Mouse (Mus musculus) urinary bladder, adult 2 months (tissue): ENCODE data around the gene Tmco4. TPM values are rescaled to one million over a fixed set of nuclear protein-coding genes. Genes with fewer than 3 reads are reported as not detected.

Experiments
- DNase-seq: peaks from one replicate; pipeline ENCODE4 v3.0.0; 2022; ENCODE audit warnings: low spot score
- polyA plus RNA-seq: library from polyadenylated mRNA; depleted of rRNA; stranded (reverse); fragments of >200 nt; gene quantifications from 2 replicates; pipeline ENCODE4 v1.2.3, GENCODE M21; 2012

Gene Tmco4
- polyA plus RNA-seq, 1 experiment: 28.8 TPM

DNA sequence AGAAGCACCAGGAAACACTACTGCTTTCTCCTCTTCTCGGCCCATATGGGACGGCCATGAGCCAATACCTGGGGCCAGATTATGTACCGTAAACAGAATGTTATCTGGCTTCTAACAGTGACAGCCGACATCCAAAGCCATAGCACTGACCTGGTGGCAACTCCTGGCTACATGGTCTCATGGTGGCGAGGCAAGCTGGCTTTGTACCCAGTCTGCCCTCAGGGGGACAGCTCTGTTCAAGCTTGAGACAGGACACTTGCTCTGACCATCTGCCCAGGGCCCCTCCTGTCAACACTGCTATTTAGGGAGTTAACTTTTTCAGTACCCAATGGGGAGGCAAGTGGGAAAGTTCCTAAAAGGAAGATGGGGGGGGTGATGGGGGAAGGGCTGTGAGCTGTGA, 84.6 kb downstream of the Tmco4 start:
- no peak for DNase-seq

DNA sequence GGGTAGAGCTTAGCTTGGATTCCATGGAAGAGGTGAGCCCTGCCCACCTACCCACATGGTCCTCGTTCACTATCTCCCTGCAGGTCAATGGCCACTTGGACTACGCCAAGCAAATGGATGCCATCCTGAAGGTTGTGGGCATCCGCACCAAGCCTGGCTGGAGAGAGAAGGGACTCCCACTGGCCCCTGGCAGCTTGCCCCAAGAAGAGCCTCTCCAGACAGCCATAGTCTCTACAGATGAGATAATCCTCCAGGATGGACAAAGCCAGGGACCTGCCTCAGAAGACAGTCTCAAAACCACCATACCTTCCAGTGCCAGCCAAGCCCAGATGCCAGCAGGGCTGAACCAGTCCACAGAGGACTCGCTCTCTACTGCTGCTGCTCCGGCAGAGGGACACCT, 85.3 kb downstream of the Tmco4 start:
- DNase-seq: no peak

DNA sequence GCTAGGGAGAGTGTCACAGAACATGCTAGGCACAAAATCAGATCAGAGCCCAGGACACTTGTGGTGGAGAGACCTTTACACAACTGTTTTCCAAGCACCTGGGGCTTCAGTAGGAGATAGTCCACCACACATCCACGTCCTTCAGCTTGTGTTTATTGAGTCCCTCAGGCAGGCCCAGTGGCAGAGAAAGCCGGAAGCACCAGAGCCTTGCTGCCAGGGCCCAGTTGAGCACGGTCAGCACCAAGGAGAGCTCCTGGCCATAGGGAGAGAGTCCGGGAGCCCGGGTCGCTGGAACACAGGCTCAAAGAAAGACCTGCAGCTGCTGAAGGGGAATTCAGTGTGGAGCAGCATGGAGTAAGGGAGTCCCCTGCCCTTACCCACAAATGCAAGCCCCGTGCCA, 86.9 kb downstream of the Tmco4 start:
- DNase-seq: no peak

DNA sequence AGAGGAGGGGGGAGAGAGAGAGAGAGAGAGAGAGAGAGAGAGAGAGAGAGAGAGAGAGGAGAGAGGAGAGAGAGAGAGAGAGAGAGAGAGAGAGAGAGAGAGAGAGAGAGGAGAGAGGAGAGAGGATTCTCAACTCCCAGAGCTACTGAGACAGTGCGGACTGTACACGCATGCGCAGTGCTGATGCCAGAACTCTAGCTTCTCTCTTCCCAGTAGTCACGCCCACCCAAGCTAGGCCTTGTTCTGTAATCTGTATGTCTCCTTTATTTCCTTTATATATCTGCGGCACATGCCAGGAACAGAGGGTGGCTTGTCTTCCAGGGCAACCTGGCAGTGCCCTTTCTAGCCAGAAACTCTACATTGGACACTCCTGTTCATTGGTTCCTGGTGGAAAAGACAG, 92.1 kb downstream of the Tmco4 start:
- no peak for DNase-seq

DNA sequence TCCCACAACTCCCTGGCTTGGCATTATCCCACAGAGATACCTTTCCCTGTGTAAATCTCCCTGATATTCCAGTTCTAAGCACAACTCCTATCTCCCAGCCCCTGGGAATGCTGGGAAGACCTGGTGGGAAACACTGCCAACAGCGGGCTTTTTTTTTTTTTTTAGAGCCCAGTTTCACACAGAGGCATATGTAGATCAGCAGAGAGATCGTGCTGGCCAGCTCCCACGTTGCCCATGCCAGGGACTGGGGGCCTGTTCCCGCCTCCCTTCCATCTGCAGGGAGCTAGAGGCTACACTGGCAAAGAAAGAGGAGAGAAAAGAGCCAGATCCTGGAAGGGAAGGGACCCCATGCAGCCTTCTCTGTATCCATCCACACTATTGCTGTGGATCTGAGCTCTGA, 95.6 kb downstream of the Tmco4 start:
- no peak for DNase-seq

DNA sequence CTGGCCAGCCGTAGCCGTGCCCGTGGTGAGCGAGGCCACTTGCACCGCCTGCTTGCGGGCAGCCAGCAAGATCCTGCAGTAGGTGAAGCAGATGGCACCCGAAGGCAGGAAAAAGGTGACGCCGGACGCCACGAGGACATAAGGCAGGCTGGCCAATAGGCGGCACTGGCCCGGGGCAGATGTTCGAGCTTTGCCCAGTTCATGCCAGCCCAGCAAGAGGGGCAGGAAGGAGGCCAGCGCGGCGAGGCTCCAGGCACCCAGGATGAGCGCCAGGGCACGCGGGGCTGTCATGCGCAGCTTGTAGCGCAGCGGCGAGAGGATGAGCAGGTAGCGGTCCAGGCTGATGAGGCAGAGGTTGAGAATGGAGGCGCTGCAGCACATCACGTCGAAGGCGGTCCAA, 101.4 kb downstream of the Tmco4 start:
- DNase-seq: no peak

DNA sequence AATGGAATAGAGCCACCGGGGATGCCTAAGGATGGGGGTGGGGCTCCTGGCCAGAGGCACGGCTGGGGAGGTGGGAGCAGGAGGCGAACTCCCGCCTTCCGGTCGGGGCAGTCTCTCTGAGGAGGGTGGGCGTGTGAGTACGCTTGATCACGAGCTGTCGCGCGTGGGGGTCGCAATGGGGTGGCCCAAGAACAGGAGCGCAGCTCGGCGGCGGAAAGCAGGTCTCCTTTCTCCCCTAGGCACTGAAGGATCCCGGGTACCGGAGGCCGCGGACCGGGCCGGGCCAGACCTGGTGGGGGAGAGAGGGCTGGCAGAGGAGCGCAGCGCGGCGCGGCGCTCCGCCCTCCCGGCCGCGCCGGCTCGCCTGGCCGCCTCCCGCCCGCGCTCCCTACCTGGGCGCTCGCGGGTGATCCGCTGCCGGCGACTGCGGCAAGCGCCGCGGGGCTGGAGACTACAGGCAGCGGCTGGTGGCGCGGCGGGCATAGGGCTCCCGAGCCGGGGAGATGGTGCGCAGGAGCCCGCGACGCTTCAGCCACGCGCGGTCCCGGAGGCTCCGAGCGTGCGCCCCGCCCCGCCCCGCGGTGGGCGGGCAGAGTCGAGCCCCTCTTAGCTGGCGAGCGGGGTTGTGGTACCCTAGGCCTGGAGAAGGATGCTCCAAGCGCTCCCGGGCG, 102.5 kb downstream of the Tmco4 start, which contains the start of gene Htr6:
Gene Htr6 (minus strand): TSS at position 530 of the 671 bp plus-strand sequence.
- no peak for DNase-seq

DNA sequence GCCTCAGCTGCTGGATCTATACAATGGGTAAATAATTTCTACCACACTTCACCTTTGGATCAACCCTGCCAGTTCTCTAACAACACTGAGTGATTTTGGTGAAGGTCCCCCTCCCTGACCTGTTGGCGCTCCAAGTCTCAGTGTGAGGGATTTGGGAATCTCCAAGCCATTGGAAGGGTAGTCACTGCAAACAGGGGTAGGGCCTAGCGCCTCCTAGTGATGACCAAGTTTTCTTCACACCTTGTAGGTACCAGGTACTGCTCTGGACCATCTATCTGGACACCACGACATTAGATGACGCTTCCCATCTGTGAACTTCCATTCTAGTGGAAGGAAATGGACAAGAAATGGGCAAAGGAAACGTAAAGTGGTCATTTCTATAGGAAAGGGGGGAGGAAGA, 103.2 kb downstream of the Tmco4 start:
- DNase-seq: no peak

DNA sequence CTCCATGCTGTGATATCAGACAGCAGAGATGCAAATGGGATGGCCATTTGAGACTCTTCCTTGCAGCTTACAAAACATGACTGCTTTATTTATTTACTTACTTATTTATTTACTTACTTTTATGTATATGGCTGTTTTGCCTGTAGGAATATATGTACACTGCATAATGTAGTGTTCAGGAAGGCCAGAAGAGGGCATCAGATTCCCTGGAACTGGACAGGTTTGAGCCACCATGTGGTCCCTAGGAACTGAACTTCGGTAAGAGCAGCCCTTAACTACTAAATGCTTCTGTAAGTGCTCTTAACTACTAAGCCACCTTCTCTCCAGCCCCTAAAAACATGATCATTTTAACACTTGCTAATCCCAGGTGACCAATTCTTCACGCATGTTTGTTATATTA, 105.6 kb downstream of the Tmco4 start:
- DNase-seq: no peak

DNA sequence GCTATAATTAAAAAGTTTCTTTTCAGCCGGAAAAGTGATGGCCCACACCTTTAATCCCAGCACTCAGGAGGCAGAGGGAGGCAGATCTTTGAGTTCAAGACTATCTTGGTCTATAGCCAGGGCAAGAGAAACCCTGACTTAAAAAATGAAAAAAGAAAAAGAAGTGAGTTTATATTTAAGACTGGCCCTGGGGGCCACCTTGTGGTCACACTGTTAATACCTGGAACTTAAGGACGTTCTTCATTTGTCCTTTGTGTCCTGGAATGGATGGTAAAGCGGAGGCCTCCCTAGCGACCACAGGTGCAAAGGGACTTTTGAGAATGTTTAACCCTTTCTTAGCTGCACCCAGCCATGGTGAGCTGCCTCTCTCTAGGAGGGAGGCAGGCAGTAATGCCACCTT, 106.0 kb downstream of the Tmco4 start:
- no peak for DNase-seq

DNA sequence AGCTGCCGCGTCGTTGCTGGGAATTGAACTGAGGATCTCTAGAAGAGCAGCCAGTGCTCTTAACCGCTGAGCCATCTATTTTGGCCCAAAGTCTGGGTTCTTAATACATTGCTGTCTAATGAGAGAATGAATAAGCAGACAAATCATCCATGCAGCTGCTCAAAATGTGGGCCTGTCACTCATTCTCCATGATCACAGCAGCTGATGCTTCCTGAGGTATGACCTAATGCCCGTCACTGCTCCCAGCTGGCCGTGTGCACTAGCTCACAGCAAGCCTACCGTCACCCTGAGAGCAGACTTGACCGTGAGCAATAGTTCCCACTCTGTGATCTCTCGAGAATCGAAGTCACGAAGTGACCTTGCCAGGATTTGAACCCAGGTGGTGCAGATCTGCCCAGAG, 106.8 kb downstream of the Tmco4 start:
- no peak for DNase-seq

DNA sequence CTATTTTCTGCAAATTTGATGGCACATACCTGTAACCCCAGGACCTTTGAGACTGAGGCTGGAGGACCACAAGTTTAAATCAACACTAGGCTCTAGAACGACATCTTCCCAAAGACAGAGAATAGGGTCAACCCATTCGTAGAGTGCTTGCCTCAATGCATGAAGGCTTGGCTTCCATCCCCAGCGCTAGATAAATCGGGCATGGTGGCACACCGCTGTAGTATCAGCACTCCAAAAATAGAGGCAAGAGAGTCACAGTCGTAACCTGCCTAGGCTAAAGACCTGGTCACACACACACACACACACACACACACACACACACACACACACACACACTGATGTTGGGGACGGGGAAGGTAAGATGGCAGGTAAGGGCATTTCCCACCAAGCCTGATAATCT, 107.6 kb downstream of the Tmco4 start:
- no peak for DNase-seq

DNA sequence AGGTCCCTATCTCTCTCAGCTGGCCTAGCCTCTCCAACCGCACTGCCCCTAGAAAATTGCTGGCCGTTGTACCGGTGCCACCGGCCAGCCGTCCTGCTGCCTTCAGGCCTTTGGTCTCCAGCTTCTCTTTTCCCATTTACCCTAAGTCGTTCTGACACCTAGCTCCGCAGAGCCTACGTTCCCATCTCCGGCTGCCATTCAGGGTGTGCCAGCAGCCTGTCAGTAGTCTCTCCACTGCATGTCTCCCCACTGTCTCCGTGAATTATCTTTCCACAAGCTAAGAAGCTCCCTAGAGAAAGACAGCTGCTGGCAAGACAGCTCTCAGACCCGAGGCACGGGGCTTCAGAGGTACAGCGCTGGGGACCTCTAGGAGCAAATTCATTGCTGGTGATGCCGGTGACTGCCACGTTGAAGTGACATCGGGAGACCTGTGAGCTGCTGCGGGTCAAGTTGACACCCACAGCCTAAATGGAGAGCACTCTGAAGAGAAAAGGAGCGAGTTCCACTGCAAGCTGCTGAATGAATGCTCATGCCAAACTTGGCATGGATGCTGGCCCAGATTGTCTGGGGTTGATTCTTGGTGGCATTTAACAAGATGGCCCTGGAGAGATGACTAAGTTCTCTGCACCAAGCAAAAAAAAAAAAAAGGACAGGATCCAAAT, 108.7 kb downstream of the Tmco4 start:
- DNase-seq: no peak

DNA sequence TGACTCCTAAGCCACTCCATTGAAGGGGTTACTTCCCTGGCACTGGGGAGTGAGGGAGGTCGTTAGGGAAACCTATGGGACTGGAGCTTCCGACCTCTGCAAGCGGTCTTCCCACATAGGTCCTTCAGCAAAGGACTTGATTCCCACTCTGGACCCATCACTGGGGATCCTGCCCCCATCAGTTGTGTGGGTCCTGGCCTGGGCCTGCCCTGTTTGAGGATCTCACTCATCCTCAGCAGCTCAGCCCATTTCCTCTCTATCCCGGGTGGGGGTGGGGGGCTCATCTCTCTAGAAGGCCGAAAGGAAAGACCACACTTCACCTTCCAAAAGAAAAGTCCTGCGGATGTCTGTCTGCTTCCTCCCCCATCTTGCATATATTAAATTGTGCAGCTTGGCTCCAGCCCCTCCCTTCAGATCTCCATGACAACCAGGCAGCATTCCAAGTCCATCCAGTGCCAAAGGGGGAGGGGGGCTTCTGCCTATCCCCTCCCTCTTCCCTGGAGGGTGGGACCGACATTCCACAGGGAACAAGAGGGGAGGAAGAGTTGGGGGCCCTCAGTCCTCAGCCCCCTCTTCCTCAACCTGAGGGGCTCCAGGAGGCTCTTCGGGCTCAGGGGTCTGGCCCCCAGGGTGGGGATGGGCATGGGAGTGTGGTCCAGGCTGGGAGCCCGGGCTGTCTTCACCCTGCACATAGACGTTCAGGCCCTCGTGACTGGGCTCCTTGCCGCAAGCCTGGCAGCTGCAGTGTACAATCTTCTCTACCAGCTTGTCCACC, 110.3 kb downstream of the Tmco4 start:
- no peak for DNase-seq

DNA sequence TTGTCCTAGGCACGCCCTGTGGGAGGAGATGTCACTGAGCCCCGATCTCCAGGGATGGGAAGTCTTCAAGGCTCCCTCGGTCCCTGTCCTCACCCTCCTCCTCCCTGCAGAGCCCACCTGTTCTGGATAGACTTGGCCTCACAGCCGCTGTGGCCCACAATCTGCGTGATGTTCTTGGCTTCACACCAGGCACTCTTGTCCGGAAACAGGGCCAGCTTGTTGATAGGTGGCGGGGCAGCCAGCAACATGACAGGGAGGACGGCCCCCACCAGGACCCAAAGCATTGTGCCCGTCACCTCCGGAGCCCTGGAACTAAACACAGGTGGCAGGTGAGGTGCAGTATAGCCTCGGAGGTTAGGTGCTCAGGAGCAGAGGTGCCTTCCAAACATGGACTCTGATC, 112.6 kb downstream of the Tmco4 start:
- DNase-seq: no peak

DNA sequence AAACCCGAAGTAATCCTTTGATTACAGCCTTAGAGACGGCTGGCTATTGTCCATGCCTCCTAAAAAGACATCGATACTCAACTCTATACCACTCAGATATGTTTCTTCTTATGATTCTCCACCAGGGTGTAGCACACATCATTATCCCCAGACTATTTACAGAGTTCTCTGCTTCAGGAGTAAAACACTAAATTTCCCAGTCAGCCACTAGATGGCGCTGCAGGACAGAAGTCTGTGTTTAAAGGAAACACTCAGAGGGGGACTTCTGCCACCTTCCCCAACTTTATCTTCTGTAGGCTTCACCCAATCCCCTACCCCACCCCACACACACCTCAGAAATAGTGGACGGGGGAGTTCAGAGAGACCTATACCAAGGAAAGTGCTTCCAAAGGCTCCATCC, 113.3 kb downstream of the Tmco4 start:
- no peak for DNase-seq

DNA sequence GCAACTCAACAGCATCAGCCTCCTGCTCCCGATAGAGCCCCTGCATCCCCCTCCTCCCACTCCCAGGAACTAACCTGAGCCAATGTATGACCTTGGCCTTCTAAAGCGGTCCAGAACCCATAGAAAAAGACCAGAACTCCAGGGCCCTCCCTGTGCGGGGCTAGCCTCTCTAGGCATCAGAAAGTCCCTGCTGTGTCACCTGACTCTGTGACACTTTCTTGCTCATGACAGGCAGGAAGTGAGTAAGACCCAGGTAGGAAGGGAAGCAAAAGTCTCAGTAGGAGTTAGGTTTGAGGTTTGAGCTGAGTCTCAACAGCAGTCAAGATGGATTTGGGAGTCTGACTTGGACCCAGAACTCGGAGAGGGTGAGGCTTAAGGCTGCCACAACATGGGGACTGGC, 114.3 kb downstream of the Tmco4 start:
- no peak for DNase-seq

DNA sequence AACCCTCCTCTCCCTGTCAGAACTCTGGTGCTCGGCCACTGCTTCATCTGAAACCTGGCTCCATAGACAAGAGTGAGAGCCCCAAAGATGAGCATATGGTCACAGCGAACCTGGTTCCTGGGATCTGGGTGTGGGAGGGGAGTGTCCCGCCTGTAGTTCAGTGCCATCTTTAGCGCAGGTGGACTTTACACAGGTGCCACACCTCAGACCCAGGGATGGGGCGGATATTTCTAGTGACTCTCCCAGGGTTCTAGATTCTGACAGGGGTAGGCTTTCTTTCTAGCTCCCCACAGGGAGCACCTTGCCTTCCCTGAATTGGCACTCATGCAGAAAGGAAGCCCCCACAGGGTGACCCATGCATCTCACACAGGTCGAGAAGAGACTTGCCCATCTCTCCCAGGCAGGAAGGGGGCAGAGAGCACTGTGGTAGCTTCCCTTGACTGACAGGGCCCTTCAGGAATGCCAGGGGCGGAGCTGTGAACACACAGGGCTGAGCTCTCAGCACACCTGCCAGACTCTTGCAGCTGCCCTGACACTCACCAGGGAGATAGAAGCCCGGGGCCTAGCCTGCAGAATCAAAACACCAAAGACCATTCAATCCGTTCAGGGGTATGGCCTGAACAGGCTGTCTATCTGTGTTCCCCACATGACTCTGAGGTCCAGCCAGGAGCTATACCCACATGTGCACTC, 116.4 kb downstream of the Tmco4 start:
- DNase-seq: no peak

DNA sequence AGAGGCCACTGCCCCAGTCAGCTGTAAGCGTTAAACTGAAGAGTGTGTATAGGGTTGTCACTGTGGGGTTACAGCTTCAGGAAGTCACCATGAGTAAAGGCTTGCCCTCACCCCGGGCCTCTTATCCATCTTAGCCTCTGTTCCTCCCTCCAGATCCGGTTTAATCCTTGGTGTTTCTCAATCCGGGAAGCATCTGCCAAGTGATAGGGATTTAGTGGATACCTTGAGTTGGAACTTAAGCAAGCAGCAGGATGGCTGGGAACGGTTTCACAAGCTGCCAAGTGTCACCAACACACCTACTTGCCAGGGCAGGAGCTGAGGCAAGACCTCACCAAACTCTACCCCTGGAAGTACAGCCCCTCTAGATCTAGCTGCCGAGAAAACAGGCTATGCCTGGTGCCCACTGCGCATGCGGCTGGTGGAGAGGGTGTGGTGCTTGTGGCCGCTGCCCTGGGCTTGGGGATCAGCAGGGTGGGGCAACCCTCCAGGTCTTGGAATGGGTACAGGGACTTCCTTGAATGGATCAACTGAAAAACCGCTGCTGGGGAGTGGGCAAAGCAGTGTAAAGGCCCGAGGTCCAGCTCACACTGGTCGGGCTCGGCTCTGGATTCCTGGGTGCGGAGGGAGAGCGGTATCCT, 117.7 kb downstream of the Tmco4 start:
- DNase-seq: no peak

DNA sequence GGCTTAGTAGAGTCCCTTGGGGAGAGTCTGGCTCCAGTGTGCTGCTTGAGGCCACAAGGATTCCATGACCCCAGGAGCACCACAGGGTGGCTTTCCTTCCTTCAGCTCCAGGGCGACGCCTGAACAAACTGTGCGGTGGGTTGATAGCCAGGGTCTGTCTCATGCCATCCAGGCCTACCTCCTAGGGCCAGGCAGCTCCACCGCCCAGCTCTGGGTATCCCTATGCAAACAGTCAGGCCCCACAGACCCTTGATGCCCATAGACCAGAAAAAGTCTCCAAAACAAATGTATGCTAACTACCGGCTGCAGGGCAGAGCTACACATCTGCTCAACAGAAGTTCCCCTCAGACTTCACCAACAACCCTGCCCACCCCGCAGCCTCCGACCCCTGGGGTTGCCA, 118.4 kb downstream of the Tmco4 start:
- no peak for DNase-seq

DNA sequence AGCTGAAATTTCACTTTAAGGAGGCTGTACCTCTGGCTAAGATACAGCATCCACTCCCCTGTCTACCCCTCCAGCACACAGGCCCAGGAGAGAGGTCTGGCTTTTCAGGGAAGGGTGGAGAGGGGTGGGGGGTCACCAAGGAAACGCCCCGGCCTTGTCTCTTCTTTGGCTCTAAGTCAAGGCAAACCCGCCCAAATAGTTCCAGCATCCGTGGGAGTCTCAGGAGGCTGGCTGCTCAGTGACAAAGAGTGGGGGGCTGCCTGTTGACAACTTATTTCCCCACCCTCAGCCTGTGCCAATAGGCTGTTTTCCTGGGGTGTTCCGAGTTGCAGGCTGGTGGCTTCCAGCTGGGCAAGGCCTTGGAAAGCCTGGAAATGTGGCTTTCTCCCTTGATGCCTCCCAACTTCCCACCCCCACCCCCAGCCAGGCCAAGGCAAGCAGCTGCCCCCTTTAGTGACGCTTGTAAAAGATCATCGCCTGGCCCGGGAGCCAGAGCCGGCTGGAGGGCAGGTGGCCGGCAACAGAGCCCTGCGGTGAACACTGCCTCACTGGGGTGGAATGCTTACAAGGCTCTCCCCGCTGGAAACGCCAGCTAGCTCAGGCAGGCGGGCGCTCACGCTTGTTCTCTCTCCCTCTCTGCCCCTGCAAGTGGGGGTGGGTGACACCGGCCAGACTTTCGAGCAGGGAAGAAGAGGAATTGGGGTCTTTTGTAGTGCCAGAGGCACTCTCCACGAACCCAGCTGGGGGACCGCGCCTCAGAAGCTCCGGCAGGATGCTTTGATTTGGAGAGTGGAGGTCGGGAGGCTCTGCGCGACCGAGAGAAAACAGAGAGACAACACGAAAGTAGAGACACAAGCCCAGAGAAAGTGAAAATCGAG, 119.0 kb downstream of the Tmco4 start:
- DNase-seq: no peak
